Mouse (Mus musculus) lung, adult 2 months (tissue): Measurements from ENCODE around the gene Col4a2. TPM values are rescaled to one million over a fixed set of nuclear protein-coding genes. Genes with fewer than 3 reads are reported as not detected.

Source experiments
- DNase-seq: peaks from one replicate; pipeline ENCODE4 v3.0.0; 2022
- H3K4me1 ChIP-seq: fragments of 200-500 bp; 2 replicates; pipeline ENCODE4 v1.6.1; 2011; ENCODE audit warnings: low read length; ENCODE audit not compliant: control insufficient read depth, insufficient read depth
- H3K4me3 ChIP-seq: fragments of 200-500 bp; replicated peaks from 2 replicates; pipeline ENCODE3; 2011; ENCODE audit warnings: low read depth, mild to moderate bottlenecking, control low read depth, low read length; ENCODE audit errors: extremely low read depth
- CTCF ChIP-seq: fragments of 200-500 bp; IDR thresholded peaks from 2 replicates; pipeline ENCODE4 v1.5.1; 2011; ENCODE audit warnings: mild to moderate bottlenecking, low read length, control low read depth; ENCODE audit not compliant: insufficient read depth
- POLR2A ChIP-seq: fragments of 200-500 bp; IDR thresholded peaks from 2 replicates; pipeline ENCODE4 v1.6.1; 2011; ENCODE audit warnings: low read depth, mild to moderate bottlenecking, control low read depth, low read length, borderline replicate concordance; ENCODE audit errors: extremely low read depth
- WGBS: fragments of 180-500 bp; shearing (Covaris S2); methylation state at CpG from one replicate; pipeline ENCODE4 v1.1.7; 2018; 5-methylcytosine and 5-hydroxymethylcytosine counted together
- polyA plus RNA-seq: library from polyadenylated mRNA; depleted of rRNA; stranded (reverse); fragments of >200 nt; gene quantifications from 2 replicates; pipeline ENCODE4 v1.2.3, GENCODE M21; 2012

Gene Col4a2
- polyA plus RNA-seq, 1 experiment, result 237 TPM

- no peak for DNase-seq
- no peak overlapping the region for H3K4me3 ChIP-seq
- H3K4me1 ChIP-seq, result no peaks in the 10 kb centered on the region
- WGBS, result 84% methylated on average over 7 of the region's 7 CpGs
- TF ChIP-seq POLR2A (no peak), CTCF (no peak)
Observed at GRCm38 (mm10) chr8:11444216-11444615, 131.6 kb downstream of the Col4a2 start.

- WGBS, result 94% methylated on average over 13 of the region's 13 CpGs
- Histone ChIP-seq H3K4me1 (no peaks in the 10 kb centered on the region), H3K4me3 (no peak overlapping the region)
- DNase-seq, result no peak
- TF ChIP-seq POLR2A (no peak), CTCF (no peak)
Observed at GRCm38 (mm10) chr8:11445790-11446189, 133.2 kb downstream of the Col4a2 start.

- TF ChIP-seq POLR2A (no peak), CTCF (no peak)
- no peaks in the 10 kb centered on the region; the same call in 1 of the 2 replicates for H3K4me1 ChIP-seq
- no peak overlapping the region for H3K4me3 ChIP-seq
- no peak for DNase-seq
- 87% methylated on average over 23 of the region's 23 CpGs for WGBS
Observed at GRCm38 (mm10) chr8:11447910-11448570, 135.4 kb downstream of the Col4a2 start.

GRCm38 (mm10) chr8:11450184-11451113, 137.8 kb downstream of the Col4a2 start:
- 20% methylated on average over 8 of the region's 8 CpGs for WGBS
- no peaks in the 10 kb centered on the region; the same call in 1 of the 2 replicates for H3K4me1 ChIP-seq
- DNase-seq, result no peak

GRCm38 (mm10) chr8:11452152-11452551, 139.5 kb downstream of the Col4a2 start:
- 87% methylated on average over 1 of the region's 1 CpGs for WGBS
- H3K4me1 ChIP-seq, result no peaks in the 10 kb centered on the region; the same call in 1 of the 2 replicates
- TF ChIP-seq POLR2A (no peak), CTCF (no peak)

More at GRCm38 (mm10) chr8:11450184-11451113, 137.8 kb downstream of the Col4a2 start:
- TF ChIP-seq POLR2A, result no peak
- peak; percentile 59 for TF ChIP-seq CTCF
- no peak overlapping the region for H3K4me3 ChIP-seq

GRCm38 (mm10) chr8:11452559-11452958, 140.0 kb downstream of the Col4a2 start:
- WGBS, result 55% methylated on average over 3 of the region's 3 CpGs
- Histone ChIP-seq H3K4me3 (no peak overlapping the region), H3K4me1 (no peaks in the 10 kb centered on the region; the same call in 1 of the 2 replicates)
- no peak for TF ChIP-seq POLR2A
- no peak for TF ChIP-seq CTCF
- DNase-seq, result no peak

More at GRCm38 (mm10) chr8:11452152-11452551, 139.5 kb downstream of the Col4a2 start:
- no peak overlapping the region for H3K4me3 ChIP-seq
- DNase-seq, result no peak

GRCm38 (mm10) chr8:11452974-11453373, 140.4 kb downstream of the Col4a2 start:
- no peak overlapping the region for H3K4me3 ChIP-seq
- peaks cover 4% of the 10 kb centered on the region; the same call in 1 of the 2 replicates for H3K4me1 ChIP-seq
- 53% methylated on average over 4 of the region's 4 CpGs for WGBS
- TF ChIP-seq CTCF (no peak), POLR2A (no peak)
- DNase-seq, result no peak

GRCm38 (mm10) chr8:11454228-11454627, 141.6 kb downstream of the Col4a2 start:
- no peak for DNase-seq
- Histone ChIP-seq H3K4me3 (no peak overlapping the region), H3K4me1 (peaks cover 9% of the 10 kb centered on the region)
- TF ChIP-seq POLR2A, result no peak
- no peak for TF ChIP-seq CTCF
- WGBS, result 82% methylated on average over 12 of the region's 12 CpGs

- 57% methylated on average over 3 of the region's 3 CpGs for WGBS
- H3K4me3 ChIP-seq, result no peak overlapping the region
- DNase-seq, result no peak
- TF ChIP-seq CTCF (no peak), POLR2A (no peak)
- peaks cover 9% of the 10 kb centered on the region for H3K4me1 ChIP-seq
Observed at GRCm38 (mm10) chr8:11457278-11457677, 144.7 kb downstream of the Col4a2 start.

- H3K4me1 ChIP-seq, result peaks cover 9% of the 10 kb centered on the region
- DNase-seq, result no peak
- 35% methylated on average over 12 of the region's 12 CpGs for WGBS
- TF ChIP-seq CTCF (no peak), POLR2A (no peak)
- no peak overlapping the region for H3K4me3 ChIP-seq
Observed at GRCm38 (mm10) chr8:11457981-11458836, 145.6 kb downstream of the Col4a2 start.
